Mouse (Mus musculus): ENCODE measurements at regions not wholly inside any gene's neighbourhood (a gene's known extent, or its start where the extent isn't known, plus 50 kb on each side); places are given as distances from the start of the nearest gene placed in this dataset.

GRCm38 (mm10) chr15:5892034-5892433 lies 407.6 kb upstream of the Dab2 start:
- TF ChIP-seq GATA1 (IDR thresholded peaks at IDR 0.05; ENCODE audit: borderline replicate concordance, low read length) = no peak
- no peak for TF ChIP-seq FLI1 (IDR thresholded peaks at IDR 0.05; ENCODE audit: low read length)

Data from megakaryocyte, embryonic 14.5 days (primary cell).